ENCODE assay signal across 8 mouse cellular contexts in genomic region chr8:80739155-80739924, GRCm38 (mm10). TPM values are rescaled to one million over a fixed set of nuclear protein-coding genes. Genes with fewer than 3 reads are reported as not detected.
DNase-seq lines count a peak whose midpoint lies in the region; ATAC-seq lines count a peak whose summit lies in the region.
"Not testable (repeated sequence)": the region's sequence is repeated elsewhere in the genome, so short reads cannot be mapped to it uniquely, and the experiment has no call there.

Smarca5 (minus strand) TSS chr8:80739497.

- DNase-seq in WW6 (ENCODE audit: low read depth, low spot score): peak; percentile 65
- peak; percentile 94 to 96 for DNase-seq in cerebellum, postnatal 36 days
- DNase-seq in frontal cortex, postnatal 36 days (ENCODE audit: low spot score in 2 of 2): peak; percentile 93 to 97
- peak; percentile 90 for DNase-seq in left cerebral cortex, adult 11 months (ENCODE audit: low spot score)
- DNase-seq in lung, postnatal 36 days: peak; percentile 95
- DNase-seq in retina, embryonic 14.5 days (ENCODE audit: low spot score): peak; percentile 91
- DNase-seq in thymus, postnatal 36 days: peak; percentile 95 to 96

- not testable (repeated sequence) for H3K36me3 ChIP-seq in hindbrain, embryonic 15.5 days

- ATAC-seq in hindbrain, embryonic 15.5 days (ENCODE audit: low FRiP score, low read depth): peak; percentile 96

- peak within 1 kb of the TSS; percentile 95 for H3K27ac ChIP-seq in hindbrain, embryonic 15.5 days (replicated peaks)

- not testable (repeated sequence) for H3K27me3 ChIP-seq in hindbrain, embryonic 15.5 days

- not testable (repeated sequence) for H3K4me1 ChIP-seq in hindbrain, embryonic 15.5 days (replicated peaks)

- peak within 1 kb of the TSS; percentile 88 for H3K9ac ChIP-seq in hindbrain, embryonic 15.5 days

- not testable (repeated sequence) for H3K9me3 ChIP-seq in hindbrain, embryonic 15.5 days

- peak within 1 kb of the TSS; percentile 97 for H3K4me3 ChIP-seq in hindbrain, embryonic 15.5 days

- under 1% methylated on average over 84 of the region's 91 CpGs for WGBS in hindbrain, embryonic 15.5 days

- peak within 1 kb of the TSS; percentile 78 for H3K4me2 ChIP-seq in hindbrain, embryonic 15.5 days

RNA-seq across cellular contexts. Expression of gene Smarca5, which starts in this region (rescaled TPM):
- 49.7 and 54.9 TPM in 2 replicates for polyA plus RNA-seq in hindbrain, embryonic 15.5 days (2015; fragmentation: Nextera tagmentation; extraction: Ambion mirVana)

Comparison
In these comparisons a context has a peak if more than half of its experiments do, and no peak if none do; other contexts are left out.
1. Peak in every context shown above with its lines: DNase-seq, ATAC-seq, H3K4me3 ChIP-seq and H3K27ac ChIP-seq.